Mouse (Mus musculus): ENCODE measurements around the gene Isg20. TPM values are rescaled to one million over a fixed set of nuclear protein-coding genes. Genes with fewer than 3 reads are reported as not detected.

Isg20 gene
- polyA plus RNA-seq, 2 experiments: 47.2 to 72.1 TPM

GRCm38 (mm10) chr7:78926156-78926555, 12.9 kb downstream of the Isg20 start:
- Histone ChIP-seq H3K4me3 (ENCODE audit: insufficient read depth in 1 of 2, low read depth in 2 of 2, low read length in 2 of 2) (no peak overlapping the region), H3K27me3 (ENCODE audit: control insufficient read depth, insufficient read depth, low read length) (no peaks in the 10 kb centered on the region), H3K9me3 (ENCODE audit: control insufficient read depth, low read length) (no peaks in the 10 kb centered on the region), H3K4me2 (ENCODE audit: low read depth) (no peak overlapping the region), H3K36me3 (replicated peaks; ENCODE audit: control insufficient read depth, insufficient read depth, low read depth) (no peaks in the 10 kb centered on the region), H3K9ac (replicated peaks) (no peak overlapping the region), H3K4me1 (replicated peaks; ENCODE audit: control insufficient read depth in 2 of 2, insufficient read depth in 2 of 2, low read length in 1 of 2) (peaks cover 0 to 6% of the 10 kb centered on the region in 2 experiments; a peak in 2 of 4 replicates), H3K27ac (no peak overlapping the region)
- TF ChIP-seq CTCF (IDR thresholded peaks at IDR 0.05; ENCODE audit: low read depth) (0 out of 2 replicates have a peak, but pooled peaks have one; percentile 8), EP300 (IDR thresholded peaks at IDR 0.05; ENCODE audit: low read depth) (no peak)
- 68% methylated on average over 9 of the region's 9 CpGs for WGBS (ENCODE audit: insufficient replicate concordance)
- DNase-seq (ENCODE audit: low read depth in 3 of 3, low spot score in 3 of 3) (no peak), ATAC-seq (ENCODE audit: insufficient read depth) (no peak)

GRCm38 (mm10) chr7:78927266-78927665, 14.0 kb downstream of the Isg20 start:
- Histone ChIP-seq H3K27me3 (ENCODE audit: control insufficient read depth, insufficient read depth, low read length) (no peaks in the 10 kb centered on the region), H3K36me3 (replicated peaks; ENCODE audit: control insufficient read depth, insufficient read depth, low read depth) (no peaks in the 10 kb centered on the region), H3K27ac (no peak overlapping the region), H3K4me2 (ENCODE audit: low read depth) (no peak overlapping the region; the same call in 1 of the 2 replicates), H3K9ac (replicated peaks) (no peak overlapping the region), H3K9me3 (ENCODE audit: control insufficient read depth, low read length) (no peaks in the 10 kb centered on the region), H3K4me1 (replicated peaks; ENCODE audit: control insufficient read depth in 2 of 2, insufficient read depth in 2 of 2, low read length in 1 of 2) (peaks cover 0 to 6% of the 10 kb centered on the region in 2 experiments; a peak in 2 of 4 replicates), H3K4me3 (ENCODE audit: insufficient read depth in 1 of 2, low read depth in 2 of 2, low read length in 2 of 2) (no peak overlapping the region)
- no peak for DNase-seq (ENCODE audit: low read depth in 3 of 3, low spot score in 3 of 3)
- TF ChIP-seq CTCF (IDR thresholded peaks at IDR 0.05; ENCODE audit: low read depth): no peak
- TF ChIP-seq EP300 (IDR thresholded peaks at IDR 0.05; ENCODE audit: low read depth): no peak
- WGBS (ENCODE audit: insufficient replicate concordance): 38% methylated on average over 3 of the region's 3 CpGs
- ATAC-seq (ENCODE audit: insufficient read depth): peak; percentile 23; the same call in 1 of the 2 replicates

DNA sequence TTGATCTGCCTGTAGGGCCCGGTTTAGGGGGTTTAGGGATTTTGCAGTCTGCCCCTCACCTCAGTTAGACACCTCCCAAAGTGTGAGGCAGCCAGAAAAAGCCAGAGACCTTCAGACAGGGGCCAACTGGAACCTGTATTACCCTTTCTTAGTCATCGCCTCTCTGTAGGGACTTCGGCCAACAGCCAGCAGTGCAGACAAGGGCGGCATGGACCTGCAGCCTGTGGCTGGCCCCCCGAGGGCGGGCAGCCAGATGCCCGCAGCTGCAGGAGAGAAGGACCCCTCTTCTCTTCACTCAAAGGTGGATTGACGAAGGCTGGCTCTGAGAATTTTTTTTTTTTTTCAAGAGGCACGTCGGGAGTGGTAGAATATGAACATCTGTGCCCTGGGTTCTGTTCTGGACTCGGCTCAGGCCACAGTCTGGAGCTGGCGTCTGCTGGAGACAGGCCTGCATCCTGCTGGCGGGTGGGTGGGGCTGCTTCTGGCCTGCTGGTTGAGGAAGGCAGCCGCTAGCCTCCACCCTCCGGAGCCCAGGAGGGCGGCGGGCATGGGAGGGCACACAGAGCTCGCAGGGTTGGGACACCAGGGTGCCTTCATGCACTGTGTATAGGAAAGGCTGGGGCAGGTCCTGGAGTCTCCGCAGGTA, 25.9 kb downstream of the Isg20 start:
- no peak overlapping the region for H3K9ac ChIP-seq (replicated peaks)
- H3K9me3 ChIP-seq (ENCODE audit: control insufficient read depth, low read length): no peaks in the 10 kb centered on the region
- H3K27me3 ChIP-seq (ENCODE audit: control insufficient read depth, insufficient read depth, low read length): no peaks in the 10 kb centered on the region
- H3K4me2 ChIP-seq (ENCODE audit: low read depth): no peak overlapping the region
- no peak overlapping the region for H3K4me3 ChIP-seq (ENCODE audit: insufficient read depth in 1 of 2, low read depth in 2 of 2, low read length in 2 of 2)
- TF ChIP-seq EP300 (IDR thresholded peaks at IDR 0.05; ENCODE audit: low read depth) (no peak), CTCF (IDR thresholded peaks at IDR 0.05; ENCODE audit: low read depth) (no peak)
- 49% methylated on average over 19 of the region's 19 CpGs for WGBS (ENCODE audit: insufficient replicate concordance)
- DNase-seq (ENCODE audit: low read depth in 3 of 3, low spot score in 3 of 3): no peak
- no peak overlapping the region for H3K27ac ChIP-seq
- ATAC-seq (ENCODE audit: insufficient read depth): no peak
- H3K4me1 ChIP-seq (replicated peaks; ENCODE audit: control insufficient read depth in 2 of 2, insufficient read depth in 2 of 2, low read length in 1 of 2): 0 out of 4 replicates have a peak, but pooled peaks cover 0 to 3% of the 10 kb centered on the region in 2 experiments
- H3K36me3 ChIP-seq (replicated peaks; ENCODE audit: control insufficient read depth, insufficient read depth, low read depth): no peaks in the 10 kb centered on the region

- Histone ChIP-seq H3K27me3 (ENCODE audit: control insufficient read depth, insufficient read depth, low read length) (no peaks in the 10 kb centered on the region), H3K4me2 (ENCODE audit: low read depth) (no peak overlapping the region), H3K9me3 (ENCODE audit: control insufficient read depth, low read length) (no peaks in the 10 kb centered on the region), H3K4me1 (replicated peaks; ENCODE audit: control insufficient read depth in 2 of 2, insufficient read depth in 2 of 2, low read length in 1 of 2) (0 out of 4 replicates have a peak, but pooled peaks cover 0 to 3% of the 10 kb centered on the region in 2 experiments), H3K4me3 (ENCODE audit: insufficient read depth in 1 of 2, low read depth in 2 of 2, low read length in 2 of 2) (no peak overlapping the region), H3K36me3 (replicated peaks; ENCODE audit: control insufficient read depth, insufficient read depth, low read depth) (no peaks in the 10 kb centered on the region), H3K9ac (replicated peaks) (no peak overlapping the region), H3K27ac (no peak overlapping the region)
- DNase-seq (ENCODE audit: low read depth in 3 of 3, low spot score in 3 of 3): no peak
- 0 out of 2 replicates have a peak, but pooled peaks have one; percentile 6 for TF ChIP-seq EP300 (IDR thresholded peaks at IDR 0.05; ENCODE audit: low read depth)
- TF ChIP-seq CTCF (IDR thresholded peaks at IDR 0.05; ENCODE audit: low read depth): no peak
- 25% methylated on average over 3 of the region's 3 CpGs for WGBS (ENCODE audit: insufficient replicate concordance)
- ATAC-seq (ENCODE audit: insufficient read depth): peak; percentile 37; the same call in 1 of the 2 replicates
Observed at GRCm38 (mm10) chr7:78940971-78941370, 27.7 kb downstream of the Isg20 start.

- H3K4me2 ChIP-seq (ENCODE audit: low read depth): no peak overlapping the region
- no peaks in the 10 kb centered on the region for H3K27me3 ChIP-seq (ENCODE audit: control insufficient read depth, insufficient read depth, low read length)
- H3K9ac ChIP-seq (replicated peaks): no peak overlapping the region
- no peaks in the 10 kb centered on the region for H3K9me3 ChIP-seq (ENCODE audit: control insufficient read depth, low read length)
- DNase-seq (ENCODE audit: low read depth in 3 of 3, low spot score in 3 of 3): peak in 2 of 3 experiments; percentile 6 to 26
- H3K4me3 ChIP-seq (ENCODE audit: insufficient read depth in 1 of 2, low read depth in 2 of 2, low read length in 2 of 2): no peak overlapping the region
- H3K4me1 ChIP-seq (replicated peaks; ENCODE audit: control insufficient read depth in 2 of 2, insufficient read depth in 2 of 2, low read length in 1 of 2): 0 out of 4 replicates have a peak, but pooled peaks cover 0 to 3% of the 10 kb centered on the region in 2 experiments
- no peak overlapping the region for H3K27ac ChIP-seq
- peak; percentile 52 for ATAC-seq (ENCODE audit: insufficient read depth)
- no peak; the same call in 1 of the 2 replicates for TF ChIP-seq EP300 (IDR thresholded peaks at IDR 0.05; ENCODE audit: low read depth)
- no peak for TF ChIP-seq CTCF (IDR thresholded peaks at IDR 0.05; ENCODE audit: low read depth)
- no peaks in the 10 kb centered on the region for H3K36me3 ChIP-seq (replicated peaks; ENCODE audit: control insufficient read depth, insufficient read depth, low read depth)
- WGBS (ENCODE audit: insufficient replicate concordance): 45% methylated on average over 2 of the region's 2 CpGs
Observed at GRCm38 (mm10) chr7:78942544-78942943, 29.3 kb downstream of the Isg20 start.
